Mouse (Mus musculus): ENCODE results near the gene Kndc1. TPM values are rescaled to one million over a fixed set of nuclear protein-coding genes. Genes with fewer than 3 reads are reported as not detected.

Gene Kndc1
- polyA plus RNA-seq, 1 experiment = 5.6 TPM

DNA sequence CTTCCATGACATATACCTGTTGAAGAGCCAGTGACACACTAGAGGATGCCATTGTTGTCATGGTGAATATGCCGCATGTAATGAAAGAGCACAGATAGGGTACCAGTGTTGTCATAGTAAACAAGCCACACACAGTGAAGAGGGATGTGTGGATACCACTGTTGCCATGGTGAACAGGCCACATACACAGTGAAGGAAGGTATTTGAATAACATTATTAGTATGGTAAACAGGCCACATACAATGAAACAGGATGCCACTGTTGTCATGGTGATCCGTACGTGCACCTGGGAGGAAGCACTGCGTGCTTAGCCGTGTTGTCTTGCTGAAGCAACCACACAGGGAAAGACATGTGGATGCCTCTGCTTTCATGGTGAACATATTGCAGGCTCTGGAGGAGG is 23.5 kb upstream of the Kndc1 start:
- 78% methylated on average over 5 of the region's 5 CpGs for WGBS
- TF ChIP-seq POLR2A (IDR thresholded peaks at IDR 0.05; ENCODE audit: borderline replicate concordance, extremely low read depth, low read depth, low read length) (no peak), CTCF (IDR thresholded peaks at IDR 0.05; ENCODE audit: insufficient read depth, low read length) (no peak)
- no peak for DNase-seq
- no peak overlapping the region for H3K4me3 ChIP-seq (replicated peaks; ENCODE audit: extremely low read depth, low read depth, low read length)
- no peaks in the 10 kb centered on the region for H3K4me1 ChIP-seq (ENCODE audit: control insufficient read depth, insufficient read depth, low read length)

DNA sequence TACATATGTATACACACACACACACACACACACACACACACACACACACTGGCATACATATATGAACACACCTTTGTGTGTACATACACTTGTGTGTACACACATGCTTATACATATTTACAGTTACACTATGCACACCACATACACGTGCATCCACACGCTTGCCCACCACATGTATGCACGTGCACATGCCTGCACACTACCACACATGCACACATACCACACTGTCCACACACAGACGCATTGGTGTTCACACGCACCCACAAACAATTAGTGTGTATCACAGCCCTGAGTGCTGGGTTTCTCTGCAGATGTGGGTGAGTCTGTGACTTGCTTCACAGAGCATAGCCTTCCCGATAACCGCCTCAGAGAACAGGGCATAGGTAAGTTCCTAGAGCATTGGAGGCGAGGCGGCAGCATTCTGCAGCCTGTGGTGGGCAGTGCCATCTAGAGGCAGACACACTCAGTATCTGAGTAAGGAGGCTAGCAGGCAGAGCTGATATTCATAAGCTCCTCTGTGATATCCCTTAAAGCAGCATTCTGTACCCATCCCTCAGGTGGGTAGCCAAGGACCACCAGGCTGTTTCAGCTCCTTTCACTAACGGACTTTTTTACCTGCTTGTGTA is 17.2 kb upstream of the Kndc1 start:
- TF ChIP-seq CTCF (IDR thresholded peaks at IDR 0.05; ENCODE audit: insufficient read depth, low read length) (peak; percentile 31; the same call in 1 of the 2 replicates), POLR2A (IDR thresholded peaks at IDR 0.05; ENCODE audit: borderline replicate concordance, extremely low read depth, low read depth, low read length) (no peak)
- no peak for DNase-seq
- no peaks in the 10 kb centered on the region for H3K4me1 ChIP-seq (ENCODE audit: control insufficient read depth, insufficient read depth, low read length)
- no peak overlapping the region for H3K4me3 ChIP-seq (replicated peaks; ENCODE audit: extremely low read depth, low read depth, low read length)
- 65% methylated on average over 10 of the region's 10 CpGs for WGBS

DNA sequence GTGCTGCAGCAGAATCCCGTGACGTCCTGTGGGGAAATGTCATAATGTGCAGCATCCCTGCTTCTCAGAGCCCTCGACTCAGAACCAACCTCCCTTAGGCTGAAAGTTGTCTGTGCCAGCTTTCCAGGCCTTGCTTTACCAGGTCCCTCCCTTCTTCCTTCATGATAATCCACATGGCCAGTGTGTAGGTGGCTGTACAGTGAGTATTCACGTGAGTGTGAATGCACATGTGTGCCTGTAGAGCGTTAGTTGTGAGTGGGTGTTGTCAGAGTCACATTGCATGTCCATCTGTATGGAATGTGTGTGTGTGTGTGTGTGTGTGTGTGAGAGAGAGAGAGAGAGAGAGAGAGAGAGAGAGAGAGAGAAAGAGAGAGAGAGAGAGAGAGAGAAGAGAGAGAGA is 16.4 kb upstream of the Kndc1 start:
- WGBS = 70% methylated on average over 5 of the region's 5 CpGs
- H3K4me1 ChIP-seq (ENCODE audit: control insufficient read depth, insufficient read depth, low read length) = no peaks in the 10 kb centered on the region
- no peak for DNase-seq
- TF ChIP-seq POLR2A (IDR thresholded peaks at IDR 0.05; ENCODE audit: borderline replicate concordance, extremely low read depth, low read depth, low read length) (no peak), CTCF (IDR thresholded peaks at IDR 0.05; ENCODE audit: insufficient read depth, low read length) (no peak)
- no peak overlapping the region for H3K4me3 ChIP-seq (replicated peaks; ENCODE audit: extremely low read depth, low read depth, low read length)

DNA sequence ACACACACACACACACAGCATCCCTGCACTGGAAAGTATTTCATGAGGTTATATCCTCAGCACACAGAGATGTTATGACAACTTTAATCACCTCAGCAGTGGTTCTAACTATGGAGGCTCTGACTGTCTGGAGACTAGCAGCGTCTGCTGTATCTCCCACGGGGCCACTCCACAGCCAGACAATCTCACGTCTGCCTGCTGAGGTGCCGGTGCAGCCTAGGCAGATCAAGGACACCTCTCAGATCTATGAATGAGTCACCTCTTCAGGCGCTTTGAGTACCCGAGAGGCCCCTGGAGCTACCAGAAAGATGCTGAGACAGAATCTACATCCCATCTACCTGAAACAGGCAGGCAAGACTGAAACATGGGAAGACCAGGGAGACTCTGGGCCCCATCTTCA is 15.9 kb upstream of the Kndc1 start:
- TF ChIP-seq CTCF (IDR thresholded peaks at IDR 0.05; ENCODE audit: insufficient read depth, low read length) (no peak), POLR2A (IDR thresholded peaks at IDR 0.05; ENCODE audit: borderline replicate concordance, extremely low read depth, low read depth, low read length) (no peak)
- Histone ChIP-seq H3K4me1 (ENCODE audit: control insufficient read depth, insufficient read depth, low read length) (no peaks in the 10 kb centered on the region), H3K4me3 (replicated peaks; ENCODE audit: extremely low read depth, low read depth, low read length) (no peak overlapping the region)
- no peak for DNase-seq
- 44% methylated on average over 6 of the region's 6 CpGs for WGBS

DNA sequence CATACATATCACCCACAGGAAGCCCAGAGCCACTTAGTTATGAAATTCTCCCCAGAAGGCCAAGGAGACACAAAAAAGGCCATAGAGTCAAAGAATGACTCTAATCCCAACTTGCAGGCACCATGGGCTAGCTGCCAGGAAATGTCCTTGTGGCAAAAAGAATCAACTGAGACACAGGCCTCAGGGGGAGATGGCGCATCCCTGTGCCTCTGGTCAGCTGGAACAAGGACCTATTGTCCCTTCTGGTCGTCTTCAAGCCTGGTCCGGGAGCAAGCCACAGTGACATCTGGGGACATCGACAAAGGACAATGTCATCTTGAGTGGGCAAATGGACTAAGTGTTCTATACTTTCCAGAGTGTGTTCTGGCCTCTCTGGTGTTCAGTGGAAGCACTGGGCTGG is 11.0 kb upstream of the Kndc1 start:
- H3K4me1 ChIP-seq (ENCODE audit: control insufficient read depth, insufficient read depth, low read length) = no peaks in the 10 kb centered on the region
- TF ChIP-seq POLR2A (IDR thresholded peaks at IDR 0.05; ENCODE audit: borderline replicate concordance, extremely low read depth, low read depth, low read length) (no peak), CTCF (IDR thresholded peaks at IDR 0.05; ENCODE audit: insufficient read depth, low read length) (no peak)
- DNase-seq = no peak
- no peak overlapping the region for H3K4me3 ChIP-seq (replicated peaks; ENCODE audit: extremely low read depth, low read depth, low read length)
- 82% methylated on average over 4 of the region's 4 CpGs for WGBS

DNA sequence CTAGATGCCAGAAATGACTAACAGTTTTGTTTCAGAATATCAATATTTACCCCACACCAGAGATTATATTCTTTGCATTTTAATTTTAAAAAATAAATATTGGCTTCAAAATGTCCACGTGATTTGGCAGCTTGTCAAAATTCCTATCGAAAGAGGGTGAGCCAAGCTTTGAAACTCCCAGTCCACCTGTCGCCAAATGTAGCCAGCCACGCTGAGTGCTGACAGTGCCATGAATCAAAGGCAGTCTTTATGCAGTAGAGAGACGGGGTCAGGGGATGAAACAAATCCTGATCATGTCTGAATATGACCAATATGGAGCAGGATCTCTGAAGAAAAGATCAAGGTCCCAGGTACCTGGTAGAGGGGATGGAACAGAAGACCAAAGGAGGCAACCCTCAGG is 2.7 kb upstream of the Kndc1 start:
- Histone ChIP-seq H3K4me1 (ENCODE audit: control insufficient read depth, insufficient read depth, low read length) (no peaks in the 10 kb centered on the region), H3K4me3 (replicated peaks; ENCODE audit: extremely low read depth, low read depth, low read length) (no peak overlapping the region)
- 37% methylated on average over 5 of the region's 5 CpGs for WGBS
- no peak for TF ChIP-seq POLR2A (IDR thresholded peaks at IDR 0.05; ENCODE audit: borderline replicate concordance, extremely low read depth, low read depth, low read length)
- TF ChIP-seq CTCF (IDR thresholded peaks at IDR 0.05; ENCODE audit: insufficient read depth, low read length) = no peak
- no peak for DNase-seq

DNA sequence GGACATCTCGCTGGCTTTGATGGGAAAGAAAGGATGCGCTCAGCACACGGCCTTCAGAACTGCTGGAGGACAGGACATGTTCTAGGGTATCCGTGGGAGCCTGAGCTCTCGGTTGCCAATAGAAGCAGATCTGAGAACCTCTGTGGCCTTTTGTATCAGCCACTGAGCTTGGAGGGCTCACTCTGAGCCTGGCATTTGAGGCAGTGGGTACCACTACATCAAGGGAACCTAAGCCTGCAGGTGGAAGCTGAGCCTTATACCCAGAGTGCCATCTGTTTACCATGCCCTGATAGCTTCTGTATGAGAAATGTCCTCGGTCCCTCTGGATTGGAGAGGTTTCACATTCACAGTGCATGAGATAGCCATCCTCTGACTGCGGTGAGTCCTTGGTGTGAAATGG is 1.8 kb downstream of the Kndc1 start:
- DNase-seq = no peak
- TF ChIP-seq POLR2A (IDR thresholded peaks at IDR 0.05; ENCODE audit: borderline replicate concordance, extremely low read depth, low read depth, low read length) (no peak), CTCF (IDR thresholded peaks at IDR 0.05; ENCODE audit: insufficient read depth, low read length) (no peak)
- no peak overlapping the region for H3K4me3 ChIP-seq (replicated peaks; ENCODE audit: extremely low read depth, low read depth, low read length)
- 74% methylated on average over 7 of the region's 7 CpGs for WGBS
- H3K4me1 ChIP-seq (ENCODE audit: control insufficient read depth, insufficient read depth, low read length) = no peaks in the 10 kb centered on the region

DNA sequence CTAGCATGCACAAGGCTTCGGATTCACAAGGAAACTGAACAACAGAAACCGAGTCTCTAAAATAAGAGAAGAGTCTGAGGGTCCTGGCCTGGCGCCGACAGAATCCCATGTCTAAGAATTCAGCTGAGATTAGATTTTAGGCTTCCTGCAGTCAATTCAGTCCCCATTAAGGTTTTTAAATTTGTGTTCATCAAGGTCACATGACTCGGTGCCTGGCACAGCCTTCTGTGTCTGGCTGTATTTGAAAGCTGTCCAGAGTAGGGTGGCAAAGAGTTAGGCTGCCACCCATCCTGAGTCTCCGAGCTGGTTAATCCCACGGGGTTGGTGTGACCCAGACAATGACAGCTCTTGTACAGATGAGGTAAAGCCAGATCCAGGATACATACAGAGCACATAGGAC is 2.3 kb downstream of the Kndc1 start:
- no peak for DNase-seq
- H3K4me3 ChIP-seq (replicated peaks; ENCODE audit: extremely low read depth, low read depth, low read length) = no peak overlapping the region
- TF ChIP-seq CTCF (IDR thresholded peaks at IDR 0.05; ENCODE audit: insufficient read depth, low read length) (no peak), POLR2A (IDR thresholded peaks at IDR 0.05; ENCODE audit: borderline replicate concordance, extremely low read depth, low read depth, low read length) (no peak)
- 71% methylated on average over 7 of the region's 7 CpGs for WGBS
- no peaks in the 10 kb centered on the region for H3K4me1 ChIP-seq (ENCODE audit: control insufficient read depth, insufficient read depth, low read length)

DNA sequence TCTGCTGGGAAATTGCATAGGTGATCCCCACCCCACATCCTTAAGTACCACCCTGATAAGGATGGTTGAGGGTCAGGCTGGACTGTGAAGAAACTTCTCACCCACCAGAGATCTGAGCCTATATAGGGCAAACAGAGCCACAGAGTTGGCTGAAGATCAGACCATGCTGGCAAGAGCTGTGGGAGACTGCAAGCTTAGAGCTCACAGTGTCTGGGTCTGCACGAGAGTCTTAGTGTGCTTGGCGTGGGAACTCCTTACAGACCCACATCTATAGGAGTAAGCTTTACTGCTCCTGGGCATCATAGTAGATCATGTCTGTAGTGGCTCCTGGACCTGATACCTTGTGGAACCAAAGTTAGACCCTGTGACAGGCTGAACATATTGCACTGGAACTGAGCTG is 4.1 kb downstream of the Kndc1 start:
- H3K4me1 ChIP-seq (ENCODE audit: control insufficient read depth, insufficient read depth, low read length) = no peaks in the 10 kb centered on the region
- TF ChIP-seq CTCF (IDR thresholded peaks at IDR 0.05; ENCODE audit: insufficient read depth, low read length) = no peak
- TF ChIP-seq POLR2A (IDR thresholded peaks at IDR 0.05; ENCODE audit: borderline replicate concordance, extremely low read depth, low read depth, low read length) = no peak
- 72% methylated on average over 2 of the region's 2 CpGs for whole genome bisulfite sequencing
- H3K4me3 ChIP-seq (replicated peaks; ENCODE audit: extremely low read depth, low read depth, low read length) = no peak overlapping the region
- DNase-seq = no peak

DNA sequence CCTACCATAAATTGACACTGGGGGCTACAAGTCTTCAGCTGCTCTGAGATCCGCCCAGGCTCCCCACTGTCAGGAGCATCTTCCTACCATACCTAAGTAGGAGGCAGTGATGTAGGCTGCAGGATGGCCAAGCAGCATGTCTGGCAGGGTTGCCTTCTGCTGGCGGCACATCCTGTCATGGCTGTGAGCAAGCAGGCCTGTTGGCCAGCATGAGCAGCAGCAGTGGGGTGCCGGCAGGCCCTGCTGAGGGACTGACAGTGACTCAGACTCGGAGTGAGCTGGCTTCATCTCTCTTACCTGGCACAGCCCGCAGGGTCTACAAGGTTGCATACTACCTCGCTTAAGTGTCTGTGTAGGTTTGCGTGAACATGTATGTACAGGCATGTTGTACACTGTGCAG is 5.0 kb downstream of the Kndc1 start:
- Histone ChIP-seq H3K4me1 (ENCODE audit: control insufficient read depth, insufficient read depth, low read length) (no peaks in the 10 kb centered on the region), H3K4me3 (replicated peaks; ENCODE audit: extremely low read depth, low read depth, low read length) (no peak overlapping the region)
- TF ChIP-seq CTCF (IDR thresholded peaks at IDR 0.05; ENCODE audit: insufficient read depth, low read length) (no peak), POLR2A (IDR thresholded peaks at IDR 0.05; ENCODE audit: borderline replicate concordance, extremely low read depth, low read depth, low read length) (no peak)
- no peak for DNase-seq
- WGBS = 76% methylated on average over 7 of the region's 7 CpGs
